Mouse (Mus musculus): ENCODE data around the gene Nrip3. TPM values are rescaled to one million over a fixed set of nuclear protein-coding genes. Genes with fewer than 3 reads are reported as not detected.
A peak's percentile ranks its signal among the peaks of the same experiment; 100 is the strongest.

Nrip3 gene
- total RNA-seq (2021): 10 to 100 TPM; 83.4 to 98.3 TPM

- peak; percentile 71 to 73 for DNase-seq (ENCODE audit: low spot score in 2 of 2)
- intact Hi-C loops (cut with DNase I): no loop called here
These were observed at the start of gene Nrip3 for GRCm38 (mm10) chr7:109781470-109782203. TSS of gene Nrip3 (minus strand) at chr7:109782025.

DNA sequence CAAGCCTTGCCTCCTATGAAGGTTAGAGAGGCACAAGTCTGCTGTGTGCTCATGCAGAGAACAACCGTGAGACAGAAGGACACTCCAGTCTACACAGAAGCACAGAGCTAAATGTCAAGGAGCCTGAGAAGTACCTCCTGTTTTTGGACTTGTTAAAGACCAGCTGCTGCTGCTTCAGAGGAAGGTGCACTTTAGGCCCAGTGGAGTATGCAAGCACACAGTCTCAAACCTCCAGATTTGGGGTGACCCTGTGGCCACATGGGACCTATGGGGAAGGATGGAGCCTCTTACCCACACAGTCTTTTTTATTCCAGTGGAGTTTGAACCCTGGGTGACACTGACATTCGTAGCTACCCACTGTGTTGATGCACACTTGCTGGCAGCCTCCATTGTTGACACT lies 49.6 kb upstream of the Nrip3 start:
- intact Hi-C loops (cut with DNase I): no loop called here
- DNase-seq (ENCODE audit: low spot score in 2 of 2): no peak

DNA sequence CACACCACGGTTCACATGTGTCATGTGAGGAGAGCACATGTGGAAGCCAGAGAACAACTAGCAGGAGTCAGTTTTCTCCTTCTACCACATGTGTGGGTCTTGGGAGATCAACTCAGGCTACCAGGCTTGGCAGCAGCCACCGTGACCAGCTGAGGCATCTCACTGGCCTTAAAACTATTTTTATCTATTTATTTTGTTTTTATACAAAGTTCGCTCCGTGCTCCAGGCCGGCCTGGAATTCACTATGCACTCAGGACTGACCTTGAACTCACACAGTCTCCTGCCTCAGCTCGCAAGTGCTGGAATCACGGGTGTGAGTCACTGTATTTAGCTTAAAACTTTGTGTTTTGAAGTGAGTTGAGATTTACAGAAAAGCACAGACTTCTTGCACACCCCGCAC lies 45.1 kb upstream of the Nrip3 start:
- no peak for DNase-seq (ENCODE audit: low spot score in 2 of 2)
- intact Hi-C loops (cut with DNase I): no loop called here

DNA sequence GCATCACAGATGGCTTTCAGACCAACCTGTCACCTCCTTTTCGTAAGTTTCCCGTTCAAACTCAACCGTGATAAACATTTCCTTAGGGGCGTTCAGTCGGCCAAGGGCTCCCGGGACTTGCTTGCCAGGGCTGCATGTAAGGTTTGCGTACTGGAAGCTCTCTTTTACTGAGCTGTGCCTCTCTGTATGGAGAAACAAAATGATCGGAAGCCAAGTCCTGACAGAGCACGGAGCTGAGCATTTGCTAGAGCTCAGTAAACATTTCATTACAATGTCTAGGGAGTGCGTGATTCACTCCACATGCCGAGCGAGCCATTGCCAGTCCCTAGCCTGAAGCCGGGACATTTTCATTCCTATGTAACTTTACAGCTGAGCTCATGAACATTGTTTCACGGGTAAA lies 43.5 kb upstream of the Nrip3 start:
- intact Hi-C loops (cut with DNase I): no loop called here
- DNase-seq (ENCODE audit: low spot score in 2 of 2): no peak

GRCm38 (mm10) chr7:109818600-109818999 lies 36.8 kb upstream of the Nrip3 start:
- DNase-seq (ENCODE audit: low spot score in 2 of 2): no peak
- intact Hi-C loops (cut with DNase I): no loop called here

DNA sequence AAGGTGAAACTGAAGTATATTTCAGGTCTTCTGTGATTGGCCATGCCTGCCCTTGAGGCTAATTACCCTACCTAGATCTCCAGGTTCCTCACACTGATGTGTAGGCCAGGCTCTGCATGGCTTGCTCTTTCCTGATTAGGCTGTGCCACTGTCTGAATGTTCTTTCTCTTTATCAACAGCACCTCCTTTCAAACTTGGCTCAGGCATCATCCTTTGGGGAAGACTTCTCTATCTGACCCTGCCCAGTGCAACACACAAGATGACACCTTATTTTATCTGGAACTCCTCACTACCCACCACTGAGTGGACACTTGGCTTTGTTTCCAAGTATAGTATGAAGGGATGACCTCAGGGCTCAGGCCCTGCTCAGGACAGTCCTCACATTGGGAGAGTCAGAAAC lies 36.1 kb upstream of the Nrip3 start:
- DNase-seq (ENCODE audit: low spot score in 2 of 2): no peak
- intact Hi-C loops (cut with DNase I): no loop called here

DNA sequence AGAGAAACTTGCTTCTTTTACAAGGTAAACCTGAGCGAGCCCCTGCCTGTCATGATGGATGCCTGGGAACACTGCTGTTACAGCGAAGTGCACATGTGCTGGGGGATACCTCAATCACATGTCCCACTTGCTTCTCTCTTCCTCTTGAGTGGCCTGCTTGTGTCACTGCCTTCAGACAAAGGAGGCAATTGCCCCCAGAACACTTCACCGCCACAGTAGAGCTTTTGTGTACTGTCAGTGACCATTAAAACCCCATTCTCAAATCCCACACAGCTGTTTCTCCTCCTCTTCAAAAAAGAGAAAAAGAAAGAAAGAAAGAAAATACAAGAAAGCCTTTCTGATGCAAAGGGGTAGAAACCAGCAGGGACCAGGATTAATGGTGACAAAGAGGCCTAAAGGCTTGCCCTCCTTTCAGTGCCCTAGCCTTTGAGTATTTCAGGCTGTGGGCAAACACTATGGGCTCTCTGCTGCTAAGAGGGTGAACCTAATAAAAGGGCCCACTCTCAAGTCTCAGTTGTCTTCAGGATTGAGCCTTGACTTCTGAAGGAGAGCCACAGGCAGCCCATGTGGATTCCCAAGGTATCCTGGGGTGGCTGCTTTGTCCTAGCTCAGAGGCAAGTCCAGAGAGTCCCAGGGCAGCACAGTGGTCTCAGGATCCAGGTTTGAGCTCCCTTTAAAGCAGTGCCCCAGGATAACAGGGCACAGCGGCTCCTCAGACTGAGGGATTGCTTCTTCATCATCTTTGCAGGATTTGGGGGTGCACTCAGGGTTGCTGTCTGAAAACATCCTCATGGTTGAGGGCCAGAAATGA lies 31.7 kb upstream of the Nrip3 start:
- no peak for DNase-seq (ENCODE audit: low spot score in 2 of 2)
- intact Hi-C loops (cut with DNase I): no loop called here

GRCm38 (mm10) chr7:109807616-109808485 lies 26.0 kb upstream of the Nrip3 start:
- DNase-seq (ENCODE audit: low spot score in 2 of 2): no peak
- intact Hi-C loops (cut with DNase I): no loop called here

GRCm38 (mm10) chr7:109804843-109805242 lies 23.0 kb upstream of the Nrip3 start:
- intact Hi-C loops (cut with DNase I): loop anchor here (5.0 kb wide), 1 partner anchor 32 kb away; no protein-coding TSS in a partner anchor
- no peak for DNase-seq (ENCODE audit: low spot score in 2 of 2)

DNA sequence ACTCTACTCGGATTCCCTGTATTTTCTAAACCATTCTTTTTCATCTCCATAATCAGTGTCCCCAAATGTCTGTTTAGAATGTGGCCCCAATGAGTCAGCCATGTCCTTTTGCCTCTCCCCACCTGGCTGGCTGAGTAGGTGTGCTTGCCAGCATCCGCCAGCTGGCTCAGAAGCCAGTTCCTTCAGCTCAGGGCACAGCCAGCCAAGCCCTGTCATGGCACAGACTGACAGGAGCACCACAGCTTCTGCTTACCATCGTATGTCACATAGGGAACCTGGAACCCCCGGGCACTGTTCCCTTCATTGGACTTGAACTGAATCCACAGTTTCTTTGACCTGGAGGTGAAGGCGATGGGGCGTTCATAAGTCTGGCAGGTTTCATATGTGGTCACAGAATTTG lies 22.5 kb upstream of the Nrip3 start:
- DNase-seq (ENCODE audit: low spot score in 2 of 2): no peak
- intact Hi-C loops (cut with DNase I): loop anchor here (5.0 kb wide), 1 partner anchor 33 kb away; no protein-coding TSS in a partner anchor

DNA sequence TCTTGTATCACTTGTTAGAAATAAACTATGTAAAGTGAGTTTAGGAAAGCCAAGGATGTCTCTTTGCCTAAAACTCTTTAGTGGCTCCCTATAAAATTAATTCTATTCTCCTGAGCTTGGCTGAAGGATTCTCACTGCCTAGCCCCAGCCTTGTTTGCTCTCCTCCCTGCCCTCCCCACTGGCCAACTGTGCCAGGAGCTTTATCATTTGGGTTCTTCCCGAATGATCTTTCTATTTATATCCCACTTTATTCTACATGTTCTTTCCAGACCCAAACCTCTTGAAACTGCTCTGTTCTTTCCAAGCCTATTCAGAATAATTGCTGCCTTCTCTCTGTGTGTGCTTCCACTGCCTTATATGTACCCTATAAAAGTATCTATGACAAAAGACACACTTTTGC lies 21.7 kb upstream of the Nrip3 start:
- no peak for DNase-seq (ENCODE audit: low spot score in 2 of 2)
- intact Hi-C loops (cut with DNase I): loop anchor here (5.0 kb wide), 1 partner anchor 34 kb away; no protein-coding TSS in a partner anchor

DNA sequence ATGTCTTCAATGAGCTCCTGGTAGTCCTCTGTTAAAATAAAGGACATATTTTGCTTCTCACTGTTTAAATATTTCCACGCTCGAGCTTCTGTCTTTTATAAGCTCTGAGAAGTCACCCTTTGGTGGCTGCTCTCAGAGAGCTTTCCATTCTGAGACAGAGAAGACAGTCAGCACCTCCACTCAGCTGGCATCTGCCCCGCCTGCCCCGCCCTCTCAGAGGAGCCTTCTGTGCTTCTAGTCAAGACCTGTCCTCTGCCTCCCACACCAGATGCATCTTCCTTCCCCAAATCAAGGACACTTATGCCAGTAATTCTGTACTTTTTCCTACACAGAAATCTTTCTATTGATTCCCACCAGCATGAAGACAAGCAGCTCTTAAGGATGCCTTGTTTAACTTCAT lies 18.8 kb upstream of the Nrip3 start:
- intact Hi-C loops (cut with DNase I): loop anchor here (5.0 kb wide), 1 partner anchor 37 kb away; no protein-coding TSS in a partner anchor
- DNase-seq (ENCODE audit: low spot score in 2 of 2): no peak

DNA sequence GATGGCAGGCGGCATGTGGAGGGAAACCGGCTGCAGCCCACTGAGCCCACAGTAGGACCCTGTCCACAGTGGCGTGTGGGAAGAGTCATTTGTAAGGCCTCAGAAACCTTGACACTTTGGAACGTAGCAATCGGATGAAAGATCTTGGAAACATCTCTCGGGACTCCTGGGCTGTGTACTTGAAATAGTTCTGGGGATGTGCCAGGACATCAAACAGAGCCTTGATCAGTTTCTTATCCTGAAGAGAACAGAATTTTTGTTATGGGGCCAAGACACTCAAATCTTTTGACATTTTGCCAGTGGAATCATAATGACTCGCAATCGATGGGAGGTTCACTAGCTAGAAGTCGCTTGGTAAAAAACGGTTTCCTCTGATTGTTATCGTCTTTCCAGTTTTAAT lies 17.3 kb upstream of the Nrip3 start:
- intact Hi-C loops (cut with DNase I): no loop called here
- no peak for DNase-seq (ENCODE audit: low spot score in 2 of 2)

GRCm38 (mm10) chr7:109795564-109795963 lies 13.7 kb upstream of the Nrip3 start:
- intact Hi-C loops (cut with DNase I): no loop called here
- no peak for DNase-seq (ENCODE audit: low spot score in 2 of 2)

GRCm38 (mm10) chr7:109794556-109794955 lies 12.7 kb upstream of the Nrip3 start:
- intact Hi-C loops (cut with DNase I): loop anchor here (5.0 kb wide), 1 partner anchor 83 kb away; no protein-coding TSS in a partner anchor
- DNase-seq (ENCODE audit: low spot score in 2 of 2): no peak

DNA sequence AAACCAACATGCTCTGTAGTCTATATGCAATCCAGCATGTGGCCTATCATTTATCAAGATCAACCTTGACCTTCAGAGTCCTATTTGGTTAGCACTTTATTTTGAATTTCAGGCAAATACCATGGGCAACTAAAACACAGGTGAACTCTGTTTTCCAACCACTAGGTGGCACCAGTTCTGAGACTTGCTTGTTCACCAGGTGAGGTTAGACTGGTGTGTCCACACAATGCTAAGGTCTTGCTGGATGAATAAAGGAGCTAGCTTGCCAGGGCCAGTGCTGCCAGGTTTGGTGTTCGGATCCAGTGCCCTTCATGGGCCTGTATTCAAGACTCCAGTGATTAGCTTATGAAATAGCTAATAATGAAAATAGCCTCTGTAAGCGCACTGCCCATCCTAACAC lies 10.9 kb upstream of the Nrip3 start:
- peak in 1 of 2 experiments; percentile 44 for DNase-seq (ENCODE audit: low spot score in 2 of 2)
- intact Hi-C loops (cut with DNase I): loop anchor here (2.0 to 5.0 kb wide), 2 partner anchors 85 to 100 kb away; no protein-coding TSS in a partner anchor

- no peak for DNase-seq (ENCODE audit: low spot score in 2 of 2)
- intact Hi-C loops (cut with DNase I): loop anchor here (5.0 kb wide), 1 partner anchor 86 kb away; no protein-coding TSS in a partner anchor
These were observed 9.0 kb upstream of the Nrip3 start for GRCm38 (mm10) chr7:109790818-109791217.

DNA sequence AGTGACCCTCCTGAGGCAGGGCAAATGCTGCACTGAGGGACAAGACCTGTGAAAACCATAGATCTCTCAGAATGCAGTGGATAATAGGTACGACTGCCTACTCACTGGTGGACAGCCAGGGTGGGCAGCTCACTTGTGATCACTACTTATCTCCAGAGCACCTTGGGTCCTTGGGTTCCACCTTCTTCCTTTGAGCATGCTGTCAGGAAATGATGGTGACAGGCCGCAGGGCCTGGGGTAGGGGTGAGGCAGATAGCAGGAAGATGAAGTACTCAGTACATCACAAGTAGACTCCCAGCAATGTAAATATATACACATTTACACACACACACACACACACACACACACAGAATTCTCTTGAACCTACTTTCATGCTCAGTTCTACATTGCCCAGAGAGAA lies 6.0 kb upstream of the Nrip3 start:
- intact Hi-C loops (cut with DNase I): no loop called here
- DNase-seq (ENCODE audit: low spot score in 2 of 2): no peak

- intact Hi-C loops (cut with DNase I): no loop called here
- no peak for DNase-seq (ENCODE audit: low spot score in 2 of 2)
These were observed 1.5 kb upstream of the Nrip3 start for GRCm38 (mm10) chr7:109783281-109783680.

GRCm38 (mm10) chr7:109781087-109781469 lies 747 bp downstream of the Nrip3 start:
- no peak for DNase-seq (ENCODE audit: low spot score in 2 of 2)
- intact Hi-C loops (cut with DNase I): no loop called here

All from left cerebral cortex, postnatal 36 days (tissue).